Mouse (Mus musculus) WW6 (cell line): ENCODE measurements around the gene Ifi214.
"Not testable (repeated sequence)": the region's sequence is repeated elsewhere in the genome, so short reads cannot be mapped to it uniquely, and the experiment has no call there.

Experiments used
- DNase-seq: peaks from one replicate; pipeline ENCODE4 v3.0.0-alpha.2; 2013; ENCODE audit warnings: low read depth, low spot score

Gene Ifi214

DNA sequence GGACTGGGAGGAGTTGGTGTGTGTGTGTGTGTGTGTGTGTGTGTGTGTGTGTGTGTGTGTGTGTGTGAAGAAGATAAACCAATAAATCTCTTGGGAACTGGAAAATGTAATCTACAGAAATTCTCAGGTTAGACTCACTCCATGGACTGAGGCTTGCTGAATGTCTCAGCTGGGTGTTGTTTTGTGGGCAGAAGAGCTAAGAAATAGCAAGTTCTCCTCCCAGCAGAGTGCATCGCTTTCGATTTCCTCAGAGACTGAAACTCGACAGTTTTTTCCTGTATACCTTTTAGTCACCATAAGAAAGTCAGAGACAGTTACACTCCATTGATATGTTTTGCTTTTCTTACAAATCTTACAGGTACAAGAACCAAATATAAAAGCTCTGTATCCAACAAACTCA is at the start of gene Ifi214:
TSS of gene Ifi214 (minus strand) at position 167 of the 400 bp plus-strand sequence.
- not testable (repeated sequence) for DNase-seq

DNA sequence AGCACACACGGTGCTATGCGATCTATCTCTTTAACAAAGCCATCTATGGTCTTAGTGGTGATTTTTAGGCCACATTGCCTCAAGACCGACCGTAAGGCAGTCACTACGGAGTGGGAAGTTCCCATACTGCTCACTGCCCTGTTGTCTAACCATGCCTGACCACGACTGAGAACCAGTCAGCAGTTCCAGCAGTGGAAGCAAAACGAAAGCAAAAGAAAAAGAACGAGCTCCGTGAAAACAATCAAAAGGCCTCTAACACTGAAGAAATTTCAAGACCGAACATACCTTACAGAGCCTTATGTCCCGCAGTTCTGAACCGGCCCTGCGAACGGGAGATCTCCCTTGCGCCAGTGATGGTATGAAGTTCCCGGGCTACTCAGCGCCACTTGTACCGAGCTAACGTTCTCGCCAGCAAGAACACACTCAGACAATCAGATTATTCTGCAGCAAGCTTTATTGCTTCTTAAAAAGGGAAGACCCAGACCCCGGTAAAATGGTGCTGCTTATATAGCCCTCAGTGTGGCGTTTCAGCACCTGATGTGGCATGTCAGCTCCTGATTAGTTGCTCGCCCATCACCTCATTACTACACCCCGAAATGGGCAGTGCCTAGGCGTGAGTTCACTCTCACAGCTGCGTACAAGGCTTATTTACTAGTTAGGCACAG is 44.3 kb upstream of the Ifi214 start:
- no peak for DNase-seq

DNA sequence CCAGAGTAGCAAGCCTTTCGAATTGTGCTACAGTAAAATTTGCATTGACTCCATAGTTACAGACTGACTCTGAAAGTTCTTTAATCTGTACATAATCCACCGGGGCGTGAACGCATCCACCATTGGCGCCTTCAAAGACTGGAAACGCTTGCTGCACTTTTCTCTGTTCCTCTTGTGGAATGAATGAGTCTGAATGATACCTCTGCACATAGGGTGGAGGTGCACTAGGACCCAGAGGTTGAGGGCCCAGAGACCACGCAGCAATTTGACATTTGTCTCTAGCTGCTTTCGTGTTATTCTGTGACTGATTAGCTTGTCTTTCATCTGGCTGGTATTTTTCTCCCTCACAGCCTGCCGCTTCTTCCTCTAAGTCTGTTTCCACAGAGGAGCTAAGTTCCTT is 43.3 kb upstream of the Ifi214 start:
- no peak for DNase-seq

DNA sequence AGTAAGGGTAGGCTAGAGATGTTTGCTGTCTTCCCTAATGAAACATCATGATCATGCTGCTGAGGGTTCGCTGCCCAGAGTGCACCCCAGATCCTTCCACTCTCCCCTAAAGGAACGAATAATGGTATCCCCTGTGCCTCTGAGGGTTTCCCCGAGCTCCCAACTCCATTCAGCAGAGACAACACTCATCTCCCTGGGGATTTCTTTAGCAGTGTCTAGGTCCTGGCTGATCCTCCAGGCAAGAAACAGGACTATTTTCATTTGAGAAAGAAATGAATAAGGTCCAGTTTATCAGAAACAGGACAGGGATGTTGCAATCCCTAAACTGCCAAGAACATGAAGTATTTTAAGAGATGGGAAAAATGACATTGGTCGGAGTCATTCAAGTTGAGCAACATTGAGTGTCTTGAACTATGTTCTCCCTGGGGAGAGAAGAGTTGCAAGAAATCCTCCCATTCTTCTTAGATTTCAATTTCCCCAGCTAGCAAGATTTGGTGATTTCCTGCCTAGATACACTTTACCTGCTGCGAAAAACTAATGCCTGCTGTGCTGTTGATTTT is 14.8 kb upstream of the Ifi214 start:
- not testable (repeated sequence) for DNase-seq

DNA sequence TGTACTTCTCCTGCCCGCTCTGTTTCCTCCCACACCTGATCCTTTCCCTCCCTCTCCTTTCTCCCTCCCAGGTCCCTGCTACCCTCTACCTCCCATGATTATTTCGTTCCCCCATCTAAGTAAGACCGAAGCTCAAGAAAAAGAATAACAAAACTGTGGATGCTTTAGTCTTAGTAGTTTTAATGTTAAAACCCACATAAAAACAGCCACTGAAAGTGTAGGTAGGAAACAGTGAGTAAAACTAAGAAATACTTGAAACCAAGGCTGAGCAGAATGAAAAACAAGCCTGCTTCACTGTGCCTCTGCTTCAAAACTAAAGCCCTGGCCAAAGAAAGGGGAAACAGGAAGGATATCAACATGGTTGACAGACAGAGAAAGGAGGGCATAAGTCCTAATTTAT is 13.0 kb upstream of the Ifi214 start:
- not testable (repeated sequence) for DNase-seq

DNA sequence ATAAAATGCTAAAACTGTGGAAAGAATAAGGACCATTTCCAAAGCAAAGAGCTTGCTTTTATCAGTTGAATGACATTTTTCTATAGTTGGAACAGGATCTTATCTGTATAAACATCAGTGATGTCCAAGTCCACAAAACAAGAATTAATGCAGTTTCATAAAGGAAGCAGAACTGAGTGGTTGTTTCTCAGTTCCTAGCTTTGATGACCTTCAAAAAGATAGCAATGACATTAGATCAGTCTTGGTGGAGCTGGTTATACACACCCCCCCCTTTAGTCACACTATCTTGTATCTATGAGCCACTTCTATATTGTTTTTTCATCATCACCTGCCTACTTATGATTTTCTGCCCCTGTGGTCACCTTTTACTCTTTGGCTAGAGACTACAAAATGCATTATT is 14.3 kb downstream of the Ifi214 start:
- no peak for DNase-seq

DNA sequence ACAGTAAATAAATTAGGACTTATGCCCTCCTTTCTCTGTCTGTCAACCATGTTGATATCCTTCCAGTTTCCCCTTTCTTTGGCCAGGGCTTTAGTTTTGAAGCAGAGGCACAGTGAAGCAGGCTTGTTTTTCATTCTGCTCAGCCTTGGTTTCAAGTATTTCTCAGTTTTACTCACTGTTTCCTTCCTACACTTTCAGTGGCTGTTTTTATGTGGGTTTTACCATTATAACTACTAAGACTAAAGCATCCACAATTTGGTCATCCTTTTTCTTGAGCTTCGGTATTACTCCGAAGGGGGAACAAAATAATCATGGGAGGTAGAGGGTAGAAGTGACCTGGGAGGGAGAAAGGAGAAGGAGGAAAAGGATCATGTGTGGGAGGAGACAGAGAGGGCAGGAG is 25.2 kb downstream of the Ifi214 start:
- DNase-seq = not testable (repeated sequence)

DNA sequence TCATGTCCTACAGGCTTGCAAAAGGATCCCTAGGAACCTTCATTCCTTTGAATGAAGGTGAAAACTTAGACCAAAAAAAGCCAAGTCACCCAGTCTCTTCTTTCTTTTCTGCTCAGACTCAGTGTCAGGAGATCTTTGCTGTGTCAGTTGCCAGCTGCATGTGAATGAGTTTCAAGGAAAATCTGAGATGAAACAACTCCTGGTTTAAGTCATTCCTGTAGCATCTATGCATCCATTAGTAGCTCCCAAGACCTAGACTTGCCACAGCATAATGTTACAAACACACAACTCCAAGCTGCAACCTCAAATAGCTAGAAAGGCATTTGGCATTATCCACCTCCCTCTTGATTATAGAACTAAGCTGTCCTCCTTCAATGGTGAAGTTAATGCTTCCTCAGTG is 44.3 kb downstream of the Ifi214 start:
- not testable (repeated sequence) for DNase-seq

DNA sequence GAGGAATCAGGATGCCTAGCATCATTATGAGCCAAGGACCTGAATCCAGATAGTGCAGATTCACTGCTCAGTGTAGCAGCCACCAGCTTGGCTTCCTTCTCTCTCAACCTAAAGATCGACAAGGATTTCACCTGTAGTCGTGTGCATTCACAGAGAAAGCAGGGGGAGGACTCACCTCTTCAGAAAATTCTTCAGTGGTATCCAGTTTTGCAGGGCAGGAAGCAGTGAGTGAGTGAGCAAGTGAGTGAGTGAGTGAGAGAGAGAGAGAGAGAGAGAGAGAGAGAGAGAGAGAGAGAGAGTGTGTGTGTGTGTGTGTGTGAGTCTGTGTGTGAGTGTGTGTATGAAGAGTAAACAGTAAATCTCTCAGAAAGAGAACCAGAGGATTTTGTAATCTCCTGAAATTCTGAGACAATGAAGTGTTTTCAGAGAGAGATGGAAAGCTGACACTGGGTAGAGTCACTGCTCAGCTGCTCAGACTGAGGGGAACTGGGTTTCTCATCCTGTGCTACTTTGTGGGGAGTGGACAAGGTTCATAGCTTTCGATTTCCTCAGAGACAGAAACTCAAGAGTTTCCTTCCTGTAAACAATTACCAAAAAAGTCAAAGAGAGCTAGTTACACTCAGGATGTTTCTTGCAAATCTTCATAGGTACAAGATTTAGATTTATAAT is 44.8 kb downstream of the Ifi214 start, which contains the start of gene Ifi206:
TSS of gene Ifi206 (minus strand) at position 230 of the 669 bp plus-strand sequence.
- DNase-seq = not testable (repeated sequence)

DNA sequence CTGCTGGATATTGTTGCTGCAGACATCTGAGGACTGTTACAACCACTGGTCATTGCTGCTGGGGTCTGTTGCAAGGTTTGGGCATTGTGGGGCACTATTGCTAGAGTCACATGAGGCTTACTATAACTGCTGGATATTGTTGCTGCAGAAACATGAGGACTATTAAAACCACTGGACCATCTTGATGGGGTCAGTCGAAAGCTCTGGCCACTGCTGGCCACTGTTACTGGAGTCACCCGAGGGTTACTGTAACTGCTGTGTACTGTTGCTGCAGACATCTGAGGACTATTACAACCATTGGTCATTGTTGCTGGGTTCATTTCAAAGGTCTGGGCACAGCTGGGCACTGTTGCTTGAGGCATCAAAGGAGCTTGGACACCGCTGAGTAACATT is 54.6 kb downstream of the Ifi214 start:
- not testable (repeated sequence) for DNase-seq

DNA sequence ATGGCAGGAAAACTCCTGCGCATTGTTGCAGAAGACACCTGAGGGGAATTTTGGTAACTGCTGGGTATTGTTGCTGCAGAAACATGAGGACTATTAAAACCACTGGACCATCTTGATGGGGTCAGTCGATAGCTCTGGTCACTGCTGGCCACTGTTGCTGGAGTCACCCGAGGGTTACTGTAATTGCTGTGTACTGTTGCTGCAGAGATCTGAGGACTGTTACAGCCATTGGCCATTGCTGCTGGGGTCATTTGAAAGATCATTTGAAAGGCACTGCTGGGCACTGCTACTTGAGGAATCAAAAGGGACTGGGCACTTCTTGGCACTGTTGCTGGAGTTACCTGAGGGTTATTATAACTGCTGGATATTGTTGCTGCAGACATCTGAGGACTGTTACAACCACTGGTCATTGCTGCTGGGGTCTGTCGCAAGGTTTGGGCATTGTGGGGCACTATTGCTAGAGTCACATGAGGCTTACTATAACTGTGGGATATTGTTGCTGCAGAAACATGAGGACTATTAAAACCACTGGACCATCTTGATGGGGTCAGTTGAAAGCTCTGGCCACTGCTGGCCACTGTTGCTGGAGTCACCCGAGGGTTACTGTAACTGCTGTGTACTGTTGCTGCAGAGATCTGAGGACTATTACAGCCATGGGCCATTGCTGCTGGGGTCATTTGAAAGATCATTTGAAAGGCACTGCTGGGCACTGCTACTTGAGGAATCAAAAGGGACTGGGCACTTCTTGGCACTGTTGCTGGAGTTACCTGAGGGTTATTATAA is 55.2 kb downstream of the Ifi214 start:
- not testable (repeated sequence) for DNase-seq
